Mouse (Mus musculus) MEL (cell line): ENCODE data around the gene Fuz. TPM values are rescaled to one million over a fixed set of nuclear protein-coding genes. Genes with fewer than 3 reads are reported as not detected.

Source experiments
- DNase-seq: peaks from one replicate; pipeline ENCODE4 v3.0.0; 2011; ENCODE audit warnings: low read depth, low spot score
- H3K27ac ChIP-seq: 2 replicates; pipeline ENCODE4 v1.5.1; 2012; ENCODE audit warnings: low read depth, mild to moderate bottlenecking, control low read depth, low read length, moderate library complexity; ENCODE audit not compliant: control insufficient read depth
- H3K27me3 ChIP-seq, 2 experiments: fragments of 150-350 bp in 1 of 2; sonication (generic) in 1 of 2; 2 replicates each; pipeline ENCODE4 v1.6.1; 2012; ENCODE audit warnings: low read length in 2 of 2, mild to moderate bottlenecking in 2 of 2, improper control_type of control experiment in 1 of 2, moderate library complexity in 1 of 2; ENCODE audit not compliant: insufficient read depth in 2 of 2, control insufficient read depth in 1 of 2
- H3K36me3 ChIP-seq, 2 experiments: 2 replicates each; pipeline ENCODE4 v1.6.1; 2012 to 2014; ENCODE audit warnings: low read length in 2 of 2, improper control_type of control experiment in 1 of 2, inconsistent platforms in 1 of 2, mild to moderate bottlenecking in 1 of 2; ENCODE audit not compliant: insufficient read depth in 2 of 2, control insufficient read depth in 1 of 2
- H3K4me1 ChIP-seq, 2 experiments: fragments of 150-350 bp in 1 of 2; sonication (generic) in 1 of 2; 2 replicates each; pipeline ENCODE4 v1.6.1; 2012; ENCODE audit warnings: low read length in 2 of 2, improper control_type of control experiment in 1 of 2, mild to moderate bottlenecking in 1 of 2; ENCODE audit not compliant: insufficient read depth in 2 of 2, control insufficient read depth in 1 of 2
- H3K4me3 ChIP-seq, 2 experiments: fragments of 150-350 bp in 1 of 2; sonication (generic) in 1 of 2; 2 replicates each; pipeline ENCODE4 v1.5.1; 2012; ENCODE audit warnings: low read depth in 2 of 2, low read length in 2 of 2, mild to moderate bottlenecking in 2 of 2, moderate library complexity in 2 of 2, control low read depth in 1 of 2, improper control_type of control experiment in 1 of 2; ENCODE audit not compliant: control insufficient read depth in 1 of 2, insufficient read depth in 1 of 2
- H3K79me2 ChIP-seq: 2 replicates; pipeline ENCODE4 v1.6.1; 2012; ENCODE audit warnings: mild to moderate bottlenecking, low read length, moderate library complexity; ENCODE audit not compliant: control insufficient read depth, poor library complexity, insufficient read depth
- H3K9ac ChIP-seq: 2 replicates; pipeline ENCODE4 v1.6.1; 2012; ENCODE audit warnings: low read depth, mild to moderate bottlenecking, control low read depth, low read length, moderate library complexity; ENCODE audit not compliant: control insufficient read depth, poor library complexity, severe bottlenecking
- H3K9me3 ChIP-seq: fragments of 150-350 bp; sonication (generic); replicated peaks from 2 replicates; pipeline ENCODE4 v1.6.1; 2012; ENCODE audit warnings: mild to moderate bottlenecking, low read length, improper control_type of control experiment, moderate library complexity; ENCODE audit not compliant: insufficient read depth
- CTCF ChIP-seq, 3 experiments: IDR thresholded peaks in 2 of 3; conservative IDR thresholded peaks in 1 of 3; 2 replicates each; pipeline ENCODE4 v1.5.1; 2011 to 2012; ENCODE audit warnings: low read length in 3 of 3, low read depth in 2 of 3, mild to moderate bottlenecking in 2 of 3, improper control_type of control experiment in 1 of 3, inconsistent platforms in 1 of 3, mixed read lengths in 1 of 3, moderate library complexity in 1 of 3; ENCODE audit not compliant: control insufficient read depth in 1 of 3, insufficient read depth in 1 of 3, poor library complexity in 1 of 3, severe bottlenecking in 1 of 3
- GABPA ChIP-seq: IDR thresholded peaks from 2 replicates; pipeline ENCODE4 v1.6.1; 2012; ENCODE audit warnings: low read depth, mild to moderate bottlenecking, inconsistent platforms, low read length, improper control_type of control experiment, moderate library complexity
- HCFC1 ChIP-seq: IDR thresholded peaks from 2 replicates; pipeline ENCODE4 v1.6.1; 2012; ENCODE audit warnings: low read depth, mild to moderate bottlenecking, inconsistent platforms, low read length, improper control_type of control experiment, moderate library complexity
- MAZ ChIP-seq: IDR thresholded peaks from 2 replicates; pipeline ENCODE4 v1.6.1; 2012; ENCODE audit warnings: low read depth, mild to moderate bottlenecking, inconsistent platforms, low read length, improper control_type of control experiment
- MEF2A ChIP-seq: IDR thresholded peaks from 2 replicates; pipeline ENCODE4 v1.6.1; 2014; ENCODE audit warnings: low read depth, mild to moderate bottlenecking, inconsistent platforms, low read length, improper control_type of control experiment; ENCODE audit not compliant: poor library complexity, insufficient replicate concordance, severe bottlenecking; ENCODE audit errors: extremely low read depth
- MXI1 ChIP-seq: IDR thresholded peaks from 2 replicates; pipeline ENCODE4 v1.6.1; 2011; ENCODE audit warnings: mild to moderate bottlenecking, low read depth, low read length, improper control_type of control experiment
- MYC ChIP-seq: IDR thresholded peaks from 2 replicates; pipeline ENCODE4 v1.6.1; 2011; ENCODE audit warnings: low read depth, mild to moderate bottlenecking, low read length, improper control_type of control experiment, moderate library complexity
- NELFE ChIP-seq: IDR thresholded peaks from 2 replicates; pipeline ENCODE4 v1.6.1; 2011; ENCODE audit warnings: low read depth, low read length, improper control_type of control experiment
- POLR2AphosphoS2 ChIP-seq: IDR thresholded peaks from 2 replicates; pipeline ENCODE4 v1.6.1; 2011; ENCODE audit warnings: low read length, improper control_type of control experiment
- RAD21 ChIP-seq: IDR thresholded peaks from 2 replicates; pipeline ENCODE4 v1.6.1; 2011; ENCODE audit warnings: mild to moderate bottlenecking, low read depth, low read length, improper control_type of control experiment
- RCOR1 ChIP-seq: IDR thresholded peaks from 2 replicates; pipeline ENCODE4 v1.6.1; 2012; ENCODE audit warnings: low read depth, mild to moderate bottlenecking, inconsistent platforms, low read length, improper control_type of control experiment
- SIN3A ChIP-seq: IDR thresholded peaks from 2 replicates; pipeline ENCODE4 v1.6.1; 2012; ENCODE audit warnings: low read length, improper control_type of control experiment, inconsistent platforms
- SMC3 ChIP-seq: IDR thresholded peaks from 2 replicates; pipeline ENCODE4 v1.6.1; 2011; ENCODE audit warnings: low read depth, low read length, improper control_type of control experiment
- TAL1 ChIP-seq: IDR thresholded peaks from 2 replicates; pipeline ENCODE4 v1.6.1; 2012; ENCODE audit warnings: mild to moderate bottlenecking, inconsistent platforms, low read length, moderate library complexity, mixed read lengths
- TBP ChIP-seq: IDR thresholded peaks from 2 replicates; pipeline ENCODE4 v1.8.0; 2011; ENCODE audit warnings: low read depth, low read length, improper control_type of control experiment
- UBTF ChIP-seq: IDR thresholded peaks from 2 replicates; pipeline ENCODE4 v1.6.1; 2012; ENCODE audit warnings: low read depth, mild to moderate bottlenecking, inconsistent platforms, low read length, improper control_type of control experiment, moderate library complexity, borderline replicate concordance; ENCODE audit not compliant: insufficient read depth
- USF1 ChIP-seq: IDR thresholded peaks from 2 replicates; pipeline ENCODE4 v1.6.1; 2014; ENCODE audit warnings: low read depth, mild to moderate bottlenecking, inconsistent platforms, low read length, improper control_type of control experiment, moderate library complexity
- ZC3H11A ChIP-seq: IDR thresholded peaks from 2 replicates; pipeline ENCODE4 v1.6.1; 2012; ENCODE audit warnings: low read depth, mild to moderate bottlenecking, inconsistent platforms, low read length, improper control_type of control experiment
- polyA plus RNA-seq, 2 experiments: library from polyadenylated mRNA; stranded (reverse) in 1 of 2; unstranded in 1 of 2; fragments of >175 nt in 1 of 2; fragments of >200 nt in 1 of 2; gene quantifications; 2 replicates each; pipeline versions ENCODE4 v1.2.1 to v1.2.4; 2012; ENCODE audit warnings: low replicate concordance in 2 of 2, low read depth in 1 of 2; ENCODE audit not compliant: insufficient read length in 2 of 2, insufficient read depth in 1 of 2, missing spikeins in 1 of 2
- total RNA-seq: library from RNA; depleted of rRNA; stranded (reverse); fragments of 300-350 nt; gene quantifications from 2 replicates; pipeline ENCODE4 v1.2.3, GENCODE M21; 2012

Fuz gene
- total and polyA plus RNA-seq, 3 experiments, result 9.4 to 18.1 TPM; not detected in 1

- DNase-seq, result peak; percentile 28
- no peak overlapping the region for H3K27ac ChIP-seq
- H3K36me3 ChIP-seq, result peaks cover 0 to 6% of the 10 kb centered on the region in 2 experiments; a peak in 2 of 4 replicates
- TF ChIP-seq SMC3 (0 out of 2 replicates have a peak, but pooled peaks have one; percentile 7), MEF2A (no peak), CTCF (IDR thresholded peaks at IDR 0.05 in 2 of 3, conservative IDR thresholded peaks at IDR 0.05 in 1 of 3; ENCODE audit: control insufficient read depth in 1 of 3, insufficient read depth in 1 of 3, low read depth in 2 of 3, low read length in 3 of 3, poor library complexity in 1 of 3, severe bottlenecking in 1 of 3) (peak; percentile 26 to 53 (median 30); a peak in 5 of 6 replicates)
- H3K79me2 ChIP-seq, result no peaks in the 10 kb centered on the region; the same call in 1 of the 2 replicates
- H3K9me3 ChIP-seq, result no peaks in the 10 kb centered on the region
- no peak overlapping the region for H3K9ac ChIP-seq
- H3K4me3 ChIP-seq, result no peak overlapping the region
- peaks cover 0 to 8% of the 10 kb centered on the region in 2 experiments; a peak in 2 of 4 replicates for H3K4me1 ChIP-seq
- no peaks in the 10 kb centered on the region for H3K27me3 ChIP-seq
Observed at GRCm38 (mm10) chr7:44898607-44899006, 2.7 kb downstream of the Fuz start.

DNA sequence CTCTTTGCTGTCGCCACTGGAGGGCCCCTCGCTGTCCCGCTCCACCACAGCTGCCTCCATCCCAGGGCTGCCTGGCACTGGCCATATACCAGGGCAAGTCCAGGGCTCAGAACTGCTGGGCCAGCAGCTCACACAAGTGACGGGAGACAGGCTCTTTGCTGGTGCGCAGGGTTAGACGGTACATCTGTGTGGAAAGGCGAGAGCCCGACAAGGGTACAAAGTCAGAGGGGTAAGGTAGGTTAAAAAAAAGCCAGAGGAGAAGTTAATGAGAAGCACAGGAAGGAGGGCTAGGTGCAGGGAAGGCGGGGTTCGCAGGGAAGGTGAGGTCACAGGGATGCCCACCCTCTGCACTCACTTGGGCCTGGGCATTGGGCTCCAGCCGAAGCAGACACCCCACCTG lies 4.8 kb downstream of the Fuz start:
- no peaks in the 10 kb centered on the region for H3K9me3 ChIP-seq
- H3K27ac ChIP-seq, result no peak overlapping the region
- no peak overlapping the region for H3K9ac ChIP-seq
- TF ChIP-seq RCOR1 (no peak), MAZ (no peak)
- no peak overlapping the region for H3K4me3 ChIP-seq
- peaks cover 0 to 3% of the 10 kb centered on the region in 2 experiments; a peak in 2 of 4 replicates for H3K4me1 ChIP-seq
- H3K36me3 ChIP-seq, result no peaks in the 10 kb centered on the region
- H3K27me3 ChIP-seq, result no peaks in the 10 kb centered on the region
- no peaks in the 10 kb centered on the region; the same call in 1 of the 2 replicates for H3K79me2 ChIP-seq
- no peak for DNase-seq

DNA sequence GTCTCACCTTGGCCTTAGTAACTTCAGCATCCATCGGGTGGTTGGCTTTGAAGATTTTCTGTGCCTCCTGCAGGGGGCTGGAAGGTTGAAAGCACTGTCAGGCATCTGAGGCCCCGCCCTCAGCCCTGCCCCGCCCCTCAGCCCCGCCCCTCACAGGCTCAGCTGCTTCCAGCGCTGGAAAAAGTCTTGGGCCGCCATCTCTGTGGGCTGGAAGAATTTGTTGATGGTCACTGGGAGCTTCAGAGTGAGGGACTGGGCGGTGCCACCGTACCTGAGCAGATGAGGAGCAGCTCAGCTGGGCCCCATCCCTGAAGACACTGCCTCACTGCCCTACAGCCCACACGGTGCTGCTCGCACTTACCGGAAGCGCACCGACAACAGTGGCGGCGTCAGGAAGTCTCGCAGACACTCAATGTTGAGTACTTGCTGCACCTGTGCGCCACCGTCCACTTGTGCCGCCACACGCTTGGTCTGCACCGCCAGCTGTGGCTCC lies 5.4 kb downstream of the Fuz start:
- peak; percentile 48 for DNase-seq
- no peaks in the 10 kb centered on the region for H3K36me3 ChIP-seq

GRCm38 (mm10) chr7:44905430-44905829 lies 9.6 kb downstream of the Fuz start:
- H3K27ac ChIP-seq, result no peak overlapping the region
- TF ChIP-seq SIN3A, result no peak
- TF ChIP-seq GABPA, result no peak
- TF ChIP-seq TBP, result no peak
- TF ChIP-seq RAD21, result no peak
- no peak for TF ChIP-seq ZC3H11A
- no peak for TF ChIP-seq NELFE
- TF ChIP-seq HCFC1, result no peak
- TF ChIP-seq MYC, result no peak
- TF ChIP-seq TAL1, result no peak
- no peak for TF ChIP-seq MXI1
- TF ChIP-seq UBTF, result no peak
- TF ChIP-seq CTCF (IDR thresholded peaks at IDR 0.05 in 2 of 3, conservative IDR thresholded peaks at IDR 0.05 in 1 of 3; ENCODE audit: control insufficient read depth in 1 of 3, insufficient read depth in 1 of 3, low read depth in 2 of 3, low read length in 3 of 3, poor library complexity in 1 of 3, severe bottlenecking in 1 of 3), result no peak
- H3K36me3 ChIP-seq, result no peaks in the 10 kb centered on the region; a peak in 1 of 4 replicates
- H3K27me3 ChIP-seq, result no peaks in the 10 kb centered on the region
- DNase-seq, result no peak
- H3K4me3 ChIP-seq, result no peak overlapping the region
- no peaks in the 10 kb centered on the region for H3K79me2 ChIP-seq
- no peaks in the 10 kb centered on the region for H3K4me1 ChIP-seq
- no peaks in the 10 kb centered on the region for H3K9me3 ChIP-seq
- H3K9ac ChIP-seq, result no peak overlapping the region

More for the DNA sequence above, 5.4 kb downstream of the Fuz start:
- no peaks in the 10 kb centered on the region for H3K9me3 ChIP-seq
- H3K27ac ChIP-seq, result no peak overlapping the region
- no peak overlapping the region for H3K4me3 ChIP-seq
- H3K27me3 ChIP-seq, result no peaks in the 10 kb centered on the region
- peaks cover 0 to 3% of the 10 kb centered on the region in 2 experiments; a peak in 2 of 4 replicates for H3K4me1 ChIP-seq
- no peak overlapping the region for H3K9ac ChIP-seq
- H3K79me2 ChIP-seq, result no peaks in the 10 kb centered on the region
- TF ChIP-seq POLR2AphosphoS2, result peak; percentile 37; the same call in 1 of the 2 replicates
- TF ChIP-seq MEF2A, result no peak
- TF ChIP-seq USF1, result no peak
